Mouse (Mus musculus): ENCODE results near the gene Ccdc177. TPM values are rescaled to one million over a fixed set of nuclear protein-coding genes. Genes with fewer than 3 reads are reported as not detected.

Gene Ccdc177
- total RNA-seq, 2 experiments from 2014 or later: 12.9 to 15.5 TPM

Other genes starting within 250 kb of the Ccdc177 start
- gene Galnt16, start 242.4 kb downstream of the Ccdc177 start, total RNA-seq (2021): 10 to 100 TPM; 79.8 to 83.1 TPM
- gene Slc39a9, start 116.8 kb downstream of the Ccdc177 start, total RNA-seq (2021): 10 to 100 TPM; 40.5 to 43.4 TPM
- 10 to 100 TPM; 33.6 to 41.2 TPM for gene Erh, start 116.3 kb downstream of the Ccdc177 start, total RNA-seq (2021)
- 1 to 10 TPM; 1.6 to 1.8 TPM for gene Plekhd1, start 68.1 kb downstream of the Ccdc177 start, total RNA-seq (2021)
- 10 to 100 TPM; 32.1 to 32.9 TPM for gene Susd6, start 29.8 kb upstream of the Ccdc177 start, total RNA-seq (2021)
- gene Srsf5, start 184.8 kb upstream of the Ccdc177 start, total RNA-seq (2021): 100 to 1,000 TPM; 275 to 306 TPM
- gene Slc10a1, start 208.0 kb upstream of the Ccdc177 start, total RNA-seq (2021): not detected

Data from left cerebral cortex, postnatal 25 days (tissue).